Mouse (Mus musculus): ENCODE data around the gene Pigm. TPM values are rescaled to one million over a fixed set of nuclear protein-coding genes. Genes with fewer than 3 reads are reported as not detected.

The Pigm gene
- polyA plus RNA-seq, 1 experiment from 2014 or later = 3.5 TPM

DNA sequence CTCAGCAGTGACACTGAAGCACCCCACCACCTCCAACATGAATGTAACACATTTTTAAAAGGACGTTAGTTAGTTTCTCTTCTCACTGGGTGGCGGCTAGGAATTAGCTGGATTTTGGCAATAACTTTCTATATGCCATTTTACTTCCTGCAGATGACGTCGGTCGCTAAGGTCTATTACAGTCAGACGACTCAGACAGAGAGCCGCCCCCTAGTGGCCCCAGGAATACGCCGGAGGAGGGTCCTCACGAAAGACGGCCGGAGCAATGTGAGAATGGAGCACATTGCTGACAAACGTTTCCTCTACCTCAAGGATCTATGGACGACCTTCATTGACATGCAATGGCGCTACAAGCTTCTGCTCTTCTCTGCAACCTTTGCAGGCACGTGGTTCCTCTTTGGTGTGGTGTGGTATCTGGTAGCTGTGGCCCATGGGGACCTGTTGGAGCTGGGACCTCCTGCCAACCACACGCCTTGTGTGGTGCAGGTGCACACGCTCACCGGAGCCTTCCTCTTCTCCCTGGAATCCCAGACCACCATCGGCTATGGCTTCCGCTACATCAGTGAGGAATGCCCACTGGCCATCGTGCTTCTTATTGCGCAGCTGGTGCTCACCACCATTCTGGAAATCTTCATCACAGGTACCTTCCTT, 7.5 kb upstream of the Pigm start:
- H3K9ac ChIP-seq (ENCODE audit: low read length) = no peak overlapping the region
- H3K4me1 ChIP-seq (ENCODE audit: control insufficient read depth, insufficient read depth, low read length) = no peaks in the 10 kb centered on the region
- H3K27ac ChIP-seq (ENCODE audit: low read length) = no peak overlapping the region
- H3K36me3 ChIP-seq (ENCODE audit: control insufficient read depth, insufficient read depth) = no peaks in the 10 kb centered on the region
- H3K4me2 ChIP-seq (ENCODE audit: low read depth, low read length) = peak overlapping the region; percentile 44
- ATAC-seq (replicated peaks; ENCODE audit: extremely low read depth, insufficient read depth, low FRiP score) = 0 out of 2 replicates have a peak, but pooled peaks have one; percentile 41
- H3K27me3 ChIP-seq (ENCODE audit: control insufficient read depth, insufficient read depth, low read length) = no peaks in the 10 kb centered on the region
- H3K4me3 ChIP-seq (ENCODE audit: low read length) = no peak overlapping the region
- H3K9me3 ChIP-seq (replicated peaks; ENCODE audit: control insufficient read depth, low read length) = no peaks in the 10 kb centered on the region
- 20% methylated on average over 23 of the region's 23 CpGs for WGBS

DNA sequence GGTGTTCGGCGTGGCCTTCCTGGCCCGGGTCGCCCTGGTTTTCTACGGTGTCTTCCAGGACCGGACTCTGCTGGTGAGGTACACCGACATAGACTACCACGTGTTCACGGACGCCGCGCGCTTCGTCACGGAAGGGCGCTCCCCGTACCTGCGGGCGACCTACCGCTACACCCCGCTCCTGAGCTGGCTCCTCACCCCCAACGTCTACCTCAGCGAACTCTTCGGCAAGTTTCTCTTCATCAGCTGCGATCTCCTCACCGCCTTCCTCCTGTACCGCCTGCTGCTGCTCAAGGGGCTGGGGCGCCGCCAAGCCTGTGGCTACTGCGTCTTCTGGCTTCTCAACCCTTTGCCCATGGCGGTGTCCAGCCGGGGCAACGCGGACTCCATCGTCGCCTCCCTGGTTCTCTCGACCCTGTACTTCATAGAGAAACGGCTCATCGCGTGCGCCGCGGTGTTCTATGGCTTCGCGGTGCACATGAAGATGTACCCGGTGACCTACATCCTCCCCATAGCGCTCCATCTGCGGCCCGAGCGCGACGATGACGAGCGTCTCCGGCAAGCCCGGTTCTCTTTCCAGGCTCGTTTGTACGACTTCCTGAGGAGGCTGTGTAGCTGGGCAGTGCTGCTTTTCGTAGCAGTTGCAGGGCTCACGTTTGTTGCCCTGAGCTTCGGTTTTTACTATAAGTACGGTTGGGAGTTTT, 562 bp downstream of the Pigm start:
- Histone ChIP-seq H3K36me3 (ENCODE audit: control insufficient read depth, insufficient read depth) (0 out of 2 replicates have a peak, but pooled peaks cover 6% of the 10 kb centered on the region), H3K4me3 (ENCODE audit: low read length) (peak overlapping the region; percentile 96), H3K9ac (ENCODE audit: low read length) (peak overlapping the region; percentile 90), H3K27me3 (ENCODE audit: control insufficient read depth, insufficient read depth, low read length) (no peaks in the 10 kb centered on the region), H3K4me1 (ENCODE audit: control insufficient read depth, insufficient read depth, low read length) (peaks cover 12% of the 10 kb centered on the region), H3K4me2 (ENCODE audit: low read depth, low read length) (peak overlapping the region; percentile 97), H3K9me3 (replicated peaks; ENCODE audit: control insufficient read depth, low read length) (no peaks in the 10 kb centered on the region), H3K27ac (ENCODE audit: low read length) (peak overlapping the region; percentile 71)
- ATAC-seq (replicated peaks; ENCODE audit: extremely low read depth, insufficient read depth, low FRiP score) = peak; percentile 49
- 2% methylated on average over 62 of the region's 62 CpGs for WGBS

DNA sequence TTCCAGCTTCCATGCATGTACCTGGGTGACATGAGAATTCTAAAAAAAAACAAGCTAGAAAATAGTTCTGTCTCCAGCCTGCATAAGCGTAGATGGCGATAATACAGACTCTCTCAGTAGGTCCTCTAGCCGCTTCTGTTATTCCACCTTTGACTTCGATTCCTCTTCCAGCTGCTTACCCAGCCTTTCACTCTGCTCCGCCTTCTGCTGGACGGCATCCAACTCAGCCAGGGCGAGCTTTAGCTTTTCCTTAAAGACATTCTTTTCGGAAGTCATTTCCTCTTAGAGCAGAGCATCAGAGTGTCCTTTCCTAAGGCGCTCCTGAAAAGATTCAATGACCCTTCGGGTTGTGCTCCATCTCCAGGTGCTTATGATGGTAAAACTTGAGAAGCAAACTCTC, 3.7 kb downstream of the Pigm start:
- Histone ChIP-seq H3K36me3 (ENCODE audit: control insufficient read depth, insufficient read depth) (0 out of 2 replicates have a peak, but pooled peaks cover 6% of the 10 kb centered on the region), H3K27ac (ENCODE audit: low read length) (no peak overlapping the region), H3K27me3 (ENCODE audit: control insufficient read depth, insufficient read depth, low read length) (no peaks in the 10 kb centered on the region), H3K4me3 (ENCODE audit: low read length) (no peak overlapping the region), H3K9ac (ENCODE audit: low read length) (no peak overlapping the region), H3K9me3 (replicated peaks; ENCODE audit: control insufficient read depth, low read length) (no peaks in the 10 kb centered on the region), H3K4me1 (ENCODE audit: control insufficient read depth, insufficient read depth, low read length) (peaks cover 12% of the 10 kb centered on the region), H3K4me2 (ENCODE audit: low read depth, low read length) (no peak overlapping the region)
- ATAC-seq (replicated peaks; ENCODE audit: extremely low read depth, insufficient read depth, low FRiP score) = no peak
- WGBS = 56% methylated on average over 10 of the region's 10 CpGs

DNA sequence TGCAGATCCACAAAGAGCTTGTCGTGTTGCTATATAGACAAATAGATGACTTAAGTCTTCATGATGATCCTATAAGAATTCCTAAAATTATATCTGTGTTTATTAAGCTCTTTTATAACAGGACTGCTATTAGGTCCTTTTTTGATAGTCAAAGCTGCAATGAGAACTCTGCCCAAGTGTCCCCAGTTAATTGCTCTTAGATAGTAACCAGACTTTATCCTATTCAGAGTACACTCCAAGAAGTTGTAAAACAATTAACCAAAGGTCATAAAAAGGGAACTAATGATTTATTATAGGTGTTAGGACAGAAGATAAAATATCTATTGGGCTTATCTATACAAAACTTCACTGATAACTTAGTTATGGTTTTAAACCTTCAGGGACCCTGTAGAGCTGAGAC, 5.7 kb downstream of the Pigm start:
- no peak overlapping the region for H3K4me3 ChIP-seq (ENCODE audit: low read length)
- no peaks in the 10 kb centered on the region for H3K9me3 ChIP-seq (replicated peaks; ENCODE audit: control insufficient read depth, low read length)
- no peak overlapping the region for H3K9ac ChIP-seq (ENCODE audit: low read length)
- H3K4me2 ChIP-seq (ENCODE audit: low read depth, low read length) = no peak overlapping the region
- H3K36me3 ChIP-seq (ENCODE audit: control insufficient read depth, insufficient read depth) = 0 out of 2 replicates have a peak, but pooled peaks cover 6% of the 10 kb centered on the region
- no peak overlapping the region for H3K27ac ChIP-seq (ENCODE audit: low read length)
- no peak for ATAC-seq (replicated peaks; ENCODE audit: extremely low read depth, insufficient read depth, low FRiP score)
- H3K27me3 ChIP-seq (ENCODE audit: control insufficient read depth, insufficient read depth, low read length) = no peaks in the 10 kb centered on the region
- peaks cover 12% of the 10 kb centered on the region for H3K4me1 ChIP-seq (ENCODE audit: control insufficient read depth, insufficient read depth, low read length)
- WGBS = 100% methylated on average over 1 of the region's 1 CpGs

DNA sequence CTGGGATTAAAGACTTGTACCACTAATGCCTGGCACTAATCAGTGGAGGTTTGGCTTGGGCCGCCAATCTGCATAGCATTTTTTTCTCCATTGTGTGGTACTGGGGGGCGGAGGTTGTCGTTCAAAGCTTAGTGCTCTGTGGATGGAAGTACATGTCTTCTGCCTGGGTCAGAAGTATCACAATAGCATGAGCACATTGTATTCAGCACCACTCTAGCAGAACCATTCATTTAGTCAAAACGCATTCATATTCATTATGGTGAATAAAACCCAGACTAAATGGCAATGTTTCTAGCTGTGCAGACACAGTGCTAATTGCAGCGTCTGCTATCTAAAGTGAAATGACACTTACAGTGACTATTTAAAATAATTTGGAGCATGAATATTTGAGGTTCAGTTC, 10.9 kb downstream of the Pigm start:
- no peaks in the 10 kb centered on the region for H3K36me3 ChIP-seq (ENCODE audit: control insufficient read depth, insufficient read depth)
- H3K4me3 ChIP-seq (ENCODE audit: low read length) = no peak overlapping the region
- 0 out of 2 replicates have a peak, but pooled peaks cover 3% of the 10 kb centered on the region for H3K27me3 ChIP-seq (ENCODE audit: control insufficient read depth, insufficient read depth, low read length)
- H3K27ac ChIP-seq (ENCODE audit: low read length) = no peak overlapping the region
- 79% methylated on average over 5 of the region's 5 CpGs for WGBS
- H3K4me1 ChIP-seq (ENCODE audit: control insufficient read depth, insufficient read depth, low read length) = peaks cover 8% of the 10 kb centered on the region
- no peak overlapping the region for H3K9ac ChIP-seq (ENCODE audit: low read length)
- no peak overlapping the region for H3K4me2 ChIP-seq (ENCODE audit: low read depth, low read length)
- ATAC-seq (replicated peaks; ENCODE audit: extremely low read depth, insufficient read depth, low FRiP score) = no peak
- no peaks in the 10 kb centered on the region for H3K9me3 ChIP-seq (replicated peaks; ENCODE audit: control insufficient read depth, low read length)

DNA sequence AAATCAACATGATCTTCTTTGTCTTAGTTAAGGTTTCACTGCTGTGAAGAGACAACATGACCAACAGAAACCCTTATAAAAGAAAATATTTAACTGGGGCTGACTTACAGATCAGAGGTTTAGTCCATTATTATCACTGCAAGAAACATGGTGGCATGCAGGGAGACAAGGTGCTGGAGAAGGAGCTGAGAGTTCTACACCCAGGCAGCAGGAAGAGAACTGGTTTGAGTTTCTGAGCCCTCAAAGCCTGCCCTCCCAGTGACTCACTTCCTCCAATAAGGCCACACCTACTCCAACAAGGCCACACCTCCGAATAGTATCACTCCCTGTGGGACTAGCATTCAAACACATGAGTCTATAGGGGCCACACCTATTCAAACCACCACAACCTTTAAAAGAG, 14.4 kb downstream of the Pigm start:
- ATAC-seq (replicated peaks; ENCODE audit: extremely low read depth, insufficient read depth, low FRiP score) = no peak
- H3K4me2 ChIP-seq (ENCODE audit: low read depth, low read length) = no peak overlapping the region
- 0 out of 2 replicates have a peak, but pooled peaks cover 3% of the 10 kb centered on the region for H3K27me3 ChIP-seq (ENCODE audit: control insufficient read depth, insufficient read depth, low read length)
- H3K9me3 ChIP-seq (replicated peaks; ENCODE audit: control insufficient read depth, low read length) = no peaks in the 10 kb centered on the region
- H3K4me3 ChIP-seq (ENCODE audit: low read length) = no peak overlapping the region
- no peak overlapping the region for H3K9ac ChIP-seq (ENCODE audit: low read length)
- H3K27ac ChIP-seq (ENCODE audit: low read length) = no peak overlapping the region
- H3K36me3 ChIP-seq (ENCODE audit: control insufficient read depth, insufficient read depth) = no peaks in the 10 kb centered on the region
- peaks cover 9% of the 10 kb centered on the region for H3K4me1 ChIP-seq (ENCODE audit: control insufficient read depth, insufficient read depth, low read length)
- WGBS = 45% methylated on average over 1 of the region's 1 CpGs

DNA sequence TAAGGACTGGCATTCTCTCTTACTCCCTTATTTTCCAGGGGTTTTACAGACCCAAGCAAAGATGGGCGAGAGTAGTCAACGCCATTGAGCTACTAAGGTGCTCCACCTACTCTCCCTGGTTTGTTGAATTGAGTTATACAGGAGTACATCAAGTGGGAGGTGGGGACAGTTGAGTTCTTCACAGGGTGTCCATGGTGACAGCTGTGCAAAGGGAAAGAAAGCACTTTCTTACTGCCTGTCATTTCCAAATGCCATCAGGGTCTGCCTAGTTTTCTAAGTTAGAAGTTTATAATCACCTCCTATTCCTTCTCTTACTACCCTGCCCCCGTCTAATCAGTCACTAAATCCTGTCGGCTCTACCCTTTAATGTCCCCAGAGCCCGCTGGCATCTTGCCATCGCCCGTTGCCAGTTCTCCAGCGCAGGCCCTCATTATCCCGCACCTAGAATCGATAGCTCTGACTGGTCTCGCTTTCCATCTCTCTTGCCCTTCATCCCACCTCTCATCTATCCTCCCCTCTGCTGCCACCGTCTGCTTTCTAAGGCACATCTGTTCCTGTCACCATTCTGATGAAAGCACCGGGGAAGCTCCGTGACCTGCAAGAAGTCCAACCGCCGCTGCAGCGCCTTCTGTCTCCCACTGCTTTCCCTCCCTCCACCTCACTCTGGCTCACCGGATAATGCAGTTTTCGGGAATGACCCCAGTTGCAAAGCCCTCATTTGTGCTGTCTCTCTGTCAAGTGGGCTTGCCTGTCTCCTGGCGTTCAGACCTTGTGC, 15.6 kb downstream of the Pigm start:
- no peak overlapping the region for H3K27ac ChIP-seq (ENCODE audit: low read length)
- H3K4me1 ChIP-seq (ENCODE audit: control insufficient read depth, insufficient read depth, low read length) = peaks cover 9% of the 10 kb centered on the region
- H3K4me2 ChIP-seq (ENCODE audit: low read depth, low read length) = peak overlapping the region; percentile 59
- ATAC-seq (replicated peaks; ENCODE audit: extremely low read depth, insufficient read depth, low FRiP score) = no peak
- peak overlapping the region; percentile 29 for H3K9ac ChIP-seq (ENCODE audit: low read length)
- peak overlapping the region; percentile 32 for H3K4me3 ChIP-seq (ENCODE audit: low read length)
- H3K36me3 ChIP-seq (ENCODE audit: control insufficient read depth, insufficient read depth) = no peaks in the 10 kb centered on the region
- no peaks in the 10 kb centered on the region for H3K9me3 ChIP-seq (replicated peaks; ENCODE audit: control insufficient read depth, low read length)
- 21% methylated on average over 20 of the region's 20 CpGs for WGBS
- H3K27me3 ChIP-seq (ENCODE audit: control insufficient read depth, insufficient read depth, low read length) = 0 out of 2 replicates have a peak, but pooled peaks cover 3% of the 10 kb centered on the region

DNA sequence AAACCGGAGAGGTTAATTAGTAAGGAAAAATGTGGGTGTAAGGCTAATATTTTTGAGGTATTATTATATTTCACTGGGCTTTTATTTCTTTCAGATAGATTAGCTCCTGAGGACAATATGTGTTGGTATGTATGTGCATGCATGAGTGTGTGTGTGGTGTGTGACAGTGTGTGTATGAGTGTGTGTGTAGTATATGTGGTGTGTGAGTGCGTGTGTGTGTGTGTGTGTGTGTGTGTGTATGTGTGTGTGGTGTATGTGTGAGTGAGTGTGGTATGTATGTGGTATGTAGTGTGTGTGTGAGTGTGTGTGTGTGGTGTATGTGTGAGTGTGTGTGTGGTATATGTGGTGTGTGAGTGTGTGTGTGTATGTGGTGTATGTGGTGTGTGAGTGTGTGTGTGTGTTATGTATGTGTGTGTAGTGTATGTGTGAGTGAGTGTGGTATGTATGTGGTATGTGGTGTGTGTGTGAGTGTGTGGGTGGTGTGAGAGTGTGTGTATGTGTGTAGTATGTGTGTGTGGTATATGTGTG, 16.4 kb downstream of the Pigm start:
- Histone ChIP-seq H3K4me2 (ENCODE audit: low read depth, low read length) (no peak overlapping the region; the same call in 1 of the 2 replicates), H3K27me3 (ENCODE audit: control insufficient read depth, insufficient read depth, low read length) (0 out of 2 replicates have a peak, but pooled peaks cover 3% of the 10 kb centered on the region), H3K36me3 (ENCODE audit: control insufficient read depth, insufficient read depth) (no peaks in the 10 kb centered on the region), H3K4me1 (ENCODE audit: control insufficient read depth, insufficient read depth, low read length) (peaks cover 9% of the 10 kb centered on the region), H3K9me3 (replicated peaks; ENCODE audit: control insufficient read depth, low read length) (no peaks in the 10 kb centered on the region), H3K4me3 (ENCODE audit: low read length) (no peak overlapping the region), H3K27ac (ENCODE audit: low read length) (no peak overlapping the region), H3K9ac (ENCODE audit: low read length) (no peak overlapping the region)
- ATAC-seq (replicated peaks; ENCODE audit: extremely low read depth, insufficient read depth, low FRiP score) = no peak
- WGBS = 74% methylated on average over 2 of the region's 2 CpGs

Measured in heart, embryonic 16.5 days (tissue).